Mouse (Mus musculus) liver, adult 2 months (tissue): ENCODE data around the gene Wwc2. TPM values are rescaled to one million over a fixed set of nuclear protein-coding genes. Genes with fewer than 3 reads are reported as not detected.

Experiments
- DNase-seq: peaks from one replicate; pipeline ENCODE4 v3.0.0-alpha.2; 2011; ENCODE audit warnings: low read depth, low spot score; ENCODE audit errors: extremely low read depth
- H3K27ac ChIP-seq: fragments of 200-500 bp; replicated peaks from 2 replicates; pipeline ENCODE4 v1.5.1; 2012; ENCODE audit warnings: low read depth, mild to moderate bottlenecking, control low read depth, inconsistent platforms, low read length; ENCODE audit not compliant: insufficient read depth
- H3K27me3 ChIP-seq: fragments of 200-500 bp; 2 replicates; pipeline ENCODE4 v1.6.1; 2012; ENCODE audit warnings: mild to moderate bottlenecking, moderate library complexity, low read length, inconsistent platforms; ENCODE audit not compliant: control insufficient read depth, insufficient read depth
- H3K36me3 ChIP-seq: fragments of 200-500 bp; 2 replicates; pipeline ENCODE4 v1.6.1; 2012; ENCODE audit warnings: low read length, inconsistent platforms; ENCODE audit not compliant: control insufficient read depth, insufficient read depth
- H3K4me1 ChIP-seq: fragments of 200-500 bp; 2 replicates; pipeline ENCODE4 v1.6.1; 2011; ENCODE audit warnings: low read length; ENCODE audit not compliant: control insufficient read depth, insufficient read depth
- H3K4me3 ChIP-seq: fragments of 200-500 bp; 2 replicates; pipeline ENCODE4 v1.5.1; 2011; ENCODE audit warnings: low read depth, mild to moderate bottlenecking, control low read depth, low read length, moderate library complexity; ENCODE audit not compliant: insufficient read depth
- H3K79me2 ChIP-seq: fragments of 200-500 bp; 2 replicates; pipeline ENCODE4 v1.6.1; 2012; ENCODE audit warnings: inconsistent platforms, mild to moderate bottlenecking, low read length, moderate library complexity; ENCODE audit not compliant: control insufficient read depth, insufficient read depth
- H3K9ac ChIP-seq: fragments of 200-500 bp; 2 replicates; pipeline ENCODE4 v1.6.1; 2012; ENCODE audit warnings: low read depth, mild to moderate bottlenecking, control low read depth, inconsistent platforms, low read length
- CTCF ChIP-seq: fragments of 200-500 bp; IDR thresholded peaks from 2 replicates; pipeline ENCODE4 v1.5.1; 2011; ENCODE audit warnings: low read depth, low read length, control low read depth
- POLR2A ChIP-seq: fragments of 200-500 bp; IDR thresholded peaks from 2 replicates; pipeline ENCODE4 v1.6.1; 2011; ENCODE audit warnings: low read length, control low read depth; ENCODE audit not compliant: insufficient read depth; ENCODE audit errors: extremely low read depth
- WGBS: fragments of 180-500 bp; shearing (Covaris S2); methylation state at CpG from one replicate; pipeline ENCODE4 v1.1.7; 2018; 5-methylcytosine and 5-hydroxymethylcytosine counted together
- polyA plus RNA-seq: library from polyadenylated mRNA; depleted of rRNA; stranded (reverse); fragments of >200 nt; gene quantifications from 2 replicates; pipeline ENCODE4 v1.2.3, GENCODE M21; 2012
- total RNA-seq: library from RNA; depleted of rRNA; stranded (reverse); fragments of >200 nt; gene quantifications from 2 replicates; pipeline ENCODE4 v1.2.3, GENCODE M21; 2014

The Wwc2 gene
- total and polyA plus RNA-seq, 2 experiments = 2.3 to 3.7 TPM

DNA sequence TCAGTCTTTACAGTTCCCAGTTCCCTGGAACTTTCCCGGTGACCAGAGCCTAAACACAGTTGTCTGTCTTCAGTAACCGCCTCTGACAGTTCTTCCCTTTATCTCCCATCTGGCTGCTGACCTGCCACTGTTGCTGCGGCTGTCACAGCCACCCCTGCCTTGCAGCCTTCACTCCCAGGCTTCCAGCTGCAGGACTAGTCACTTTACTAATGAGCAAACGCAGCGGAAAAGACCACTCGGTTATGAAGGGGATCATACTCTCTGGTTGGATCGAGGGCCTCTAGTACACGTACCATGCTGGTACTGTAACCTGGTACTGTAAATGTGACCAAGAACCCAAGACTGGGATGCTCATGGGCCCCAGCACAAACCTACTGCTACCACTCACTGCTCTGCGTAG lies 83.7 kb downstream of the Wwc2 start:
- 0 out of 2 replicates have a peak, but pooled peaks cover 5% of the 10 kb centered on the region for H3K79me2 ChIP-seq
- no peak overlapping the region for H3K4me3 ChIP-seq
- no peak for TF ChIP-seq CTCF
- no peak for TF ChIP-seq POLR2A
- no peaks in the 10 kb centered on the region for H3K4me1 ChIP-seq
- H3K27ac ChIP-seq = no peak overlapping the region
- no peak overlapping the region for H3K9ac ChIP-seq
- no peak for DNase-seq
- 91% methylated on average over 9 of the region's 9 CpGs for WGBS
- H3K27me3 ChIP-seq = no peaks in the 10 kb centered on the region
- H3K36me3 ChIP-seq = no peaks in the 10 kb centered on the region

DNA sequence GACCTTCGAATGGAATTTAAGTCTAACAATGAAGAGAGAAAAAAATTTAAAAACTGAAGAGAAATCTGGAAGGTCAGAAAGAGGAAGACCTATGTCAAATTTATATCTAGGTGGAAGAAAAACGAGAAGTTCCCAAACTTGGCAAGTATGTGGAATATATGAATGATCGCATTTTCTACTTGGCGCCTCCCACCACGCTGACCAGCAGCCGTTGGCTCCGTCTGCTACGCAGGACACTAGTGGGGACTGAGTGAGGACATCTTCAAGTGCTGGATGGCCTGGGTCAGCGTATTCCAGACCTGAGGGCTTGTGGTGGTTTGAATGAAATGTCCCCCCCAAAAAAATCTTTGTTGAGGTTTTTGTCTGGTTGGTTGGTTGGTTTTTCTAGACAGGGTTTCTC lies 84.6 kb downstream of the Wwc2 start:
- Histone ChIP-seq H3K79me2 (0 out of 2 replicates have a peak, but pooled peaks cover 5% of the 10 kb centered on the region), H3K36me3 (no peaks in the 10 kb centered on the region), H3K27ac (no peak overlapping the region), H3K9ac (no peak overlapping the region), H3K4me1 (no peaks in the 10 kb centered on the region), H3K27me3 (no peaks in the 10 kb centered on the region), H3K4me3 (no peak overlapping the region)
- 92% methylated on average over 9 of the region's 9 CpGs for WGBS
- no peak for DNase-seq
- TF ChIP-seq CTCF = no peak
- no peak for TF ChIP-seq POLR2A

DNA sequence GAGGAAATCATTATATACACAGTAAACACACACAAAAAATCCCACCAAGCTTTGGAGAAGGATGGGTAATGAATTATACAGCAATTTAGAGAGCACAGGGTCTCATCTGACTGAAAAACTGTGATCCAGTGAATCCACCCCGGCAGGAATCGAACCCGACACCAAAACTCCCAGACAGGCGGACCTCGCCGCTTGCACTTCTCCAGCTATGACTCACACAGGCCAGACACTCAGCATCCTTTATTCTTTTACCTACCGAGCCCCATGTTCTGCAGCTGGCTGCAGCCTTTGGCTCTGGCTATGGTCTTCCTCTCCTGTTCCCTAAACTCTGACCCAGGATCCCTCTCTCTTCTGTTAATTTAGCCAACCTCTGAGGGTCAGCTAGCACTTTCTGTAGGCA lies 85.5 kb downstream of the Wwc2 start:
- 92% methylated on average over 7 of the region's 7 CpGs for WGBS
- TF ChIP-seq POLR2A (no peak), CTCF (no peak)

DNA sequence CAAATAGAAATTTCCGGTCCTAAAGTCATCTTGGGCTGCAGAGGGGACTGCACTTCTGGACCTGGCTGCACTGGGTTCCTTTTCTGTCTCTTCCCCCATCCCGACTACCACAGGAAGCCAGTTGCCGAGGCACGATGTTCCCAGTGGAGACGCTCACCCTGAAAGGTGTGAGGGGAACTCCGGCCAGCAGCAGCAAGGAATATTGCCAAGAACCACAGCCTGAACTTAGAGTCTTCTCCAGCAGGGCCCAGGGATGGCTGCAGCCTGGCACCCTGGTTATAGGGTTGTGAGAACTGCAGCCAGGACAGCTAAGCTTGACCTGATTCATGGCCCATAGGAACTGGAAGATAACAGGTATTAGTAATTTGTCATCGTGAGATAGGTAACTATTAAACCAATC lies 86.7 kb downstream of the Wwc2 start:
- no peak overlapping the region for H3K9ac ChIP-seq
- TF ChIP-seq CTCF = no peak
- TF ChIP-seq POLR2A = no peak
- H3K4me3 ChIP-seq = no peak overlapping the region
- peaks cover 4% of the 10 kb centered on the region; the same call in 1 of the 2 replicates for H3K36me3 ChIP-seq
- H3K79me2 ChIP-seq = 0 out of 2 replicates have a peak, but pooled peaks cover 2% of the 10 kb centered on the region
- DNase-seq = no peak
- H3K4me1 ChIP-seq = no peaks in the 10 kb centered on the region
- H3K27ac ChIP-seq = no peak overlapping the region
- no peaks in the 10 kb centered on the region for H3K27me3 ChIP-seq
- 79% methylated on average over 7 of the region's 7 CpGs for WGBS

More for the DNA sequence above, 85.5 kb downstream of the Wwc2 start:
- Histone ChIP-seq H3K36me3 (peaks cover 2% of the 10 kb centered on the region; the same call in 1 of the 2 replicates), H3K79me2 (0 out of 2 replicates have a peak, but pooled peaks cover 5% of the 10 kb centered on the region), H3K4me1 (no peaks in the 10 kb centered on the region), H3K27ac (no peak overlapping the region), H3K27me3 (no peaks in the 10 kb centered on the region), H3K9ac (no peak overlapping the region), H3K4me3 (no peak overlapping the region)
- no peak for DNase-seq

DNA sequence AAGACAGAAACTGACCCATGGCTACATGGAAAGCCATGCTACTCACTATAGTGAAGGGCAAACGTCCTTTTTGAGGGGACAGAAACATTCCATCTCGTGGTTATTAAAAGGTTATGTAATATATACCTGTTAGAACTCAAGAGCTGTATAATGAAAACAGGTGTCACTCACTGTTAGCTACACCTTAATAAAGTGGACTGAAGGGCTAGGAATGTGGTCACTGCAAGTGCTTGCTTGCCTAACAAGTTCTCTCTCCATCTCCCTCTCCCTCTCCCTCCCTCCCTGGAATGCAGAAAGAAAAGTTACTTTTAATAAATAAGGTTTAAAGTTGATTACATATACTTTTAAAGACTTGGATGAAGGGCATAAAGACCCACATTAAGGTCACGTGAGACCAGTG lies 88.0 kb downstream of the Wwc2 start:
- Histone ChIP-seq H3K4me3 (no peak overlapping the region), H3K79me2 (0 out of 2 replicates have a peak, but pooled peaks cover 2% of the 10 kb centered on the region), H3K9ac (no peak overlapping the region), H3K27ac (no peak overlapping the region), H3K36me3 (peaks cover 7% of the 10 kb centered on the region; the same call in 1 of the 2 replicates), H3K4me1 (no peaks in the 10 kb centered on the region), H3K27me3 (no peaks in the 10 kb centered on the region)
- TF ChIP-seq POLR2A (no peak), CTCF (no peak)
- WGBS = 95% methylated on average over 3 of the region's 3 CpGs
- DNase-seq = no peak

DNA sequence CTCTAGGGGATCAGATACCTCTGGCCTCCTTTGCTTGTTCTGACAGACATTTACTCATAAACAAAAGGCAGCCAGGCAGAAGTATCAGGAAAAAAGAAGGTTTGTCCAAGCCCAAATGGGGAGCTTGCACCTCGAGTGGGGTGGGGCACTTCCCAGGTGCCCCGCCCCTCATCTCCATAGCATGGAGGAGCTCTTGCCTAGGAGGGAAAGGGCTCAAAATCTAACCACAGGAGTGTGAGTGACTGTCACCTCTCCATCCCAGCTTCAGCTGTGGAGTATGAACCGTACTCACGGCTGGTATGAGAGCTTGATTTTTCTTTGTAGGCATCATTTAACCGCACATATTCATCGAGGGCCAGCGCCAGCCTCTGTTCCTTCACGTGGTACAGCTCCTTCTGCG lies 90.4 kb downstream of the Wwc2 start:
- DNase-seq = no peak
- H3K9ac ChIP-seq = no peak overlapping the region

More for the DNA sequence above, 90.4 kb downstream of the Wwc2 start:
- Histone ChIP-seq H3K4me3 (no peak overlapping the region), H3K79me2 (0 out of 2 replicates have a peak, but pooled peaks cover 2% of the 10 kb centered on the region), H3K36me3 (peaks cover 12% of the 10 kb centered on the region; the same call in 1 of the 2 replicates), H3K4me1 (no peaks in the 10 kb centered on the region), H3K27me3 (no peaks in the 10 kb centered on the region), H3K27ac (no peak overlapping the region)
- WGBS = 94% methylated on average over 9 of the region's 9 CpGs
- TF ChIP-seq POLR2A = no peak
- TF ChIP-seq CTCF = no peak
